Mouse (Mus musculus) CH12.LX (cell line): Measurements from ENCODE around the gene Ttll13.

Experiments used
- CHD1 ChIP-seq: IDR thresholded peaks from 2 replicates; pipeline ENCODE4 v1.6.1; 2012; ENCODE audit warnings: low read depth, low read length, improper control_type of control experiment, inconsistent platforms
- CTCF ChIP-seq, 2 experiments: IDR thresholded peaks in 1 of 2; conservative IDR thresholded peaks in 1 of 2; 2 replicates each; pipeline ENCODE4 v1.5.1; 2011 to 2012; ENCODE audit warnings: low read depth in 2 of 2, low read length in 2 of 2, improper control_type of control experiment in 1 of 2, inconsistent platforms in 1 of 2, mild to moderate bottlenecking in 1 of 2, moderate library complexity in 1 of 2
- E2F4 ChIP-seq: IDR thresholded peaks from 2 replicates; pipeline ENCODE4 v1.6.1; 2011; ENCODE audit warnings: low read depth, low read length, improper control_type of control experiment; ENCODE audit not compliant: insufficient replicate concordance
- ETS1 ChIP-seq: conservative IDR thresholded peaks from 2 replicates; pipeline ENCODE4 v1.6.1; 2012; ENCODE audit warnings: low read depth, mild to moderate bottlenecking, inconsistent platforms, low read length, improper control_type of control experiment, moderate library complexity
- JUND ChIP-seq: conservative IDR thresholded peaks from 2 replicates; pipeline ENCODE4 v1.6.1; 2011; ENCODE audit warnings: low read depth, low read length, improper control_type of control experiment
- KAT2A ChIP-seq: IDR thresholded peaks from 2 replicates; pipeline ENCODE4 v1.6.1; 2012; ENCODE audit warnings: low read length, improper control_type of control experiment, inconsistent platforms; ENCODE audit not compliant: insufficient replicate concordance
- MAX ChIP-seq: IDR thresholded peaks from 2 replicates; pipeline ENCODE4 v1.6.1; 2011; ENCODE audit warnings: low read length, improper control_type of control experiment
- PAX5 ChIP-seq: IDR thresholded peaks from 2 replicates; pipeline ENCODE4 v1.6.1; 2012; ENCODE audit warnings: low read length, inconsistent platforms, mixed read lengths
- POLR2A ChIP-seq: IDR thresholded peaks from 2 replicates; pipeline ENCODE4 v1.6.1; 2011; ENCODE audit warnings: low read depth, mild to moderate bottlenecking, improper control_type of control experiment, low read length
- RCOR1 ChIP-seq: conservative IDR thresholded peaks from 2 replicates; pipeline ENCODE4 v1.6.1; 2012; ENCODE audit warnings: low read depth, mild to moderate bottlenecking, inconsistent platforms, low read length, improper control_type of control experiment
- TCF12 ChIP-seq: IDR thresholded peaks from 2 replicates; pipeline ENCODE4 v1.6.1; 2014; ENCODE audit warnings: low read depth, mild to moderate bottlenecking, inconsistent platforms, low read length, improper control_type of control experiment
- USF2 ChIP-seq: conservative IDR thresholded peaks from 2 replicates; pipeline ENCODE4 v1.6.1; 2011; ENCODE audit warnings: low read depth, low read length, improper control_type of control experiment

- TF ChIP-seq MAX: no peak
- TF ChIP-seq TCF12: no peak
- no peak for TF ChIP-seq CHD1
- no peak for TF ChIP-seq USF2
- TF ChIP-seq CTCF (conservative IDR thresholded peaks at IDR 0.05 in 1 of 2, IDR thresholded peaks at IDR 0.05 in 1 of 2; ENCODE audit: low read depth in 2 of 2, low read length in 2 of 2): no peak
- no peak for TF ChIP-seq JUND
- no peak for TF ChIP-seq POLR2A
- no peak for TF ChIP-seq KAT2A
- TF ChIP-seq PAX5: no peak
- TF ChIP-seq E2F4: no peak
- no peak for TF ChIP-seq RCOR1
- TF ChIP-seq ETS1: no peak
Measured at GRCm38 (mm10) chr7:80244851-80245250, 1.3 kb upstream of the Ttll13 start.
